Mouse (Mus musculus) liver, embryonic 16.5 days (tissue): ENCODE results near the gene Luzp2. TPM values are rescaled to one million over a fixed set of nuclear protein-coding genes. Genes with fewer than 3 reads are reported as not detected.

ENCODE experiments used
- ATAC-seq: fragments of 200-750 bp; cut with Nextera tagmentation; 2 replicates; pipeline ENCODE4 v1.8.0; 2017; ENCODE audit warnings: low read depth, mild to moderate bottlenecking, moderate number of reproducible peaks, moderate library complexity
- H3K27ac ChIP-seq: fragments of 300-500 bp; sonication (generic); 2 replicates; pipeline ENCODE4 v1.5.1; 2014; ENCODE audit warnings: mild to moderate bottlenecking, low read length
- H3K27me3 ChIP-seq: fragments of 300-500 bp; sonication (generic); 2 replicates; pipeline ENCODE4 v1.6.1; 2014; ENCODE audit warnings: low read depth, low read length, mixed read lengths; ENCODE audit not compliant: control insufficient read depth, insufficient read depth
- H3K36me3 ChIP-seq: fragments of 300-500 bp; sonication (generic); 2 replicates; pipeline ENCODE4 v1.6.1; 2014; ENCODE audit warnings: mild to moderate bottlenecking; ENCODE audit not compliant: control insufficient read depth, insufficient read depth
- H3K4me1 ChIP-seq: fragments of 300-500 bp; sonication (generic); 2 replicates; pipeline ENCODE4 v1.6.1; 2014; ENCODE audit warnings: low read depth, low read length, mixed read lengths; ENCODE audit not compliant: control insufficient read depth
- H3K4me2 ChIP-seq: fragments of 300-500 bp; sonication (generic); 2 replicates; pipeline ENCODE4 v1.6.1; 2014; ENCODE audit warnings: low read depth, low read length, mixed read lengths
- H3K4me3 ChIP-seq: fragments of 300-500 bp; sonication (generic); 2 replicates; pipeline ENCODE4 v1.5.1; 2014; ENCODE audit warnings: low read depth, mild to moderate bottlenecking, low read length
- H3K9ac ChIP-seq: fragments of 300-500 bp; sonication (generic); 2 replicates; pipeline ENCODE4 v1.6.1; 2014; ENCODE audit warnings: low read depth, low read length
- H3K9me3 ChIP-seq: fragments of 300-500 bp; sonication (generic); replicated peaks from 2 replicates; pipeline ENCODE4 v1.6.1; 2016; ENCODE audit warnings: low read length; ENCODE audit not compliant: control insufficient read depth
- whole genome bisulfite sequencing: fragments of 180-500 bp; shearing (Covaris S2); extraction: QIAGEN DNeasy Blood & Tissue Kit; methylation state at CpG from one replicate; pipeline ENCODE4 v1.1.7; 2014; ENCODE audit not compliant: insufficient replicate concordance; 5-methylcytosine and 5-hydroxymethylcytosine counted together
- polyA plus RNA-seq: library from polyadenylated mRNA; unstranded; fragments of >200 nt; fragmentation: Nextera tagmentation; extraction: Ambion mirVana; gene quantifications from 2 replicates; pipeline ENCODE4 v1.2.1, GENCODE M21; 2015

Gene Luzp2
- polyA plus RNA-seq, result 0.02 TPM in 1 of 2 replicates, not detected in the other

- H3K4me3 ChIP-seq, result no peak within 1 kb of the TSS
- ATAC-seq, result no peak
- WGBS, result 1% methylated on average over 22 of the region's 22 CpGs
- no peaks in the 10 kb centered on the region for H3K36me3 ChIP-seq
- no peaks in the 10 kb centered on the region for H3K4me1 ChIP-seq
- H3K27ac ChIP-seq, result no peak within 1 kb of the TSS
- peaks cover 8% of the 10 kb centered on the region; the same call in 1 of the 2 replicates for H3K27me3 ChIP-seq
- no peaks in the 10 kb centered on the region for H3K9me3 ChIP-seq
- no peak within 1 kb of the TSS for H3K4me2 ChIP-seq
- no peak within 1 kb of the TSS for H3K9ac ChIP-seq
Observed at GRCm38 (mm10) chr7:54835372-54835851, at the start of gene Luzp2. Luzp2 (plus strand) TSS chr7:54835498.

- H3K9ac ChIP-seq, result no peak overlapping the region
- no peaks in the 10 kb centered on the region for H3K27me3 ChIP-seq
- no peaks in the 10 kb centered on the region for H3K36me3 ChIP-seq
- ATAC-seq, result no peak
- H3K4me2 ChIP-seq, result no peak overlapping the region
- H3K9me3 ChIP-seq, result no peaks in the 10 kb centered on the region
- no peaks in the 10 kb centered on the region for H3K4me1 ChIP-seq
- H3K4me3 ChIP-seq, result no peak overlapping the region
- H3K27ac ChIP-seq, result no peak overlapping the region
Observed at GRCm38 (mm10) chr7:54787456-54787855, 47.8 kb upstream of the Luzp2 start.

- Histone ChIP-seq H3K9me3 (no peaks in the 10 kb centered on the region), H3K27me3 (no peaks in the 10 kb centered on the region), H3K36me3 (no peaks in the 10 kb centered on the region), H3K4me1 (no peaks in the 10 kb centered on the region), H3K4me3 (no peak overlapping the region), H3K4me2 (no peak overlapping the region), H3K9ac (no peak overlapping the region), H3K27ac (no peak overlapping the region)
- no peak for ATAC-seq
Observed at GRCm38 (mm10) chr7:54818606-54819005, 16.7 kb upstream of the Luzp2 start.

DNA sequence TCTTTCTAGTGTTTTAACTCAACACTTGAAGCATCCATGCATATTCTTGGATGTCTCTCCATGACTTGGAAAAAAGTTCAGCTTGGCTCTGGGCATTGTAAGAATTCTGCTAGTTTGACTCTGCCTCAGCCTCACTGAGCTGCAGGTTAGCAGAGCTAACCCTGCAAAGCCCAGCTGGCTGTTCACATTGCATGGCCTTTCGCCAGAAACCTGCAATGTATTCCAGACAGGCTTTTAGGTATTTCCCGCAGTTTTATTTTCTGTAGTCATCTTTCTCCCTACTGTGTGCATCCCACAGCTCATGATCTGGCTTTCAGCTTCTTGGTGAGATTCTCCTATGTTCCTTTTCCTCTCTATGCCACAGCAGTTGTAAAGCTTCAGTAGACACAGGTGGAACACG is 6.5 kb upstream of the Luzp2 start:
- no peaks in the 10 kb centered on the region for H3K27me3 ChIP-seq

GRCm38 (mm10) chr7:54835911-54836352 is 634 bp downstream of the Luzp2 start:
- H3K27ac ChIP-seq, result no peak overlapping the region
- no peak overlapping the region for H3K4me3 ChIP-seq
- no peaks in the 10 kb centered on the region for H3K36me3 ChIP-seq
- ATAC-seq, result no peak
- 5% methylated on average over 13 of the region's 13 CpGs for WGBS
- peaks cover 8% of the 10 kb centered on the region; the same call in 1 of the 2 replicates for H3K27me3 ChIP-seq
- H3K4me1 ChIP-seq, result no peaks in the 10 kb centered on the region
- no peak overlapping the region for H3K9ac ChIP-seq
- H3K9me3 ChIP-seq, result no peaks in the 10 kb centered on the region
- no peak overlapping the region for H3K4me2 ChIP-seq

More for the DNA sequence above, 6.5 kb upstream of the Luzp2 start:
- H3K27ac ChIP-seq, result no peak overlapping the region
- H3K9ac ChIP-seq, result no peak overlapping the region
- no peak overlapping the region for H3K4me3 ChIP-seq
- no peaks in the 10 kb centered on the region for H3K36me3 ChIP-seq
- ATAC-seq, result no peak
- no peaks in the 10 kb centered on the region for H3K9me3 ChIP-seq
- H3K4me2 ChIP-seq, result no peak overlapping the region
- no peaks in the 10 kb centered on the region for H3K4me1 ChIP-seq
- 60% methylated on average over 3 of the region's 3 CpGs for WGBS

GRCm38 (mm10) chr7:54836437-54836836 is 1.1 kb downstream of the Luzp2 start:
- H3K27ac ChIP-seq, result no peak overlapping the region
- no peaks in the 10 kb centered on the region for H3K36me3 ChIP-seq
- no peak overlapping the region for H3K4me3 ChIP-seq
- WGBS, result 57% methylated on average over 5 of the region's 5 CpGs
- H3K4me2 ChIP-seq, result no peak overlapping the region
- ATAC-seq, result no peak
- peaks cover 8% of the 10 kb centered on the region; the same call in 1 of the 2 replicates for H3K27me3 ChIP-seq
- no peaks in the 10 kb centered on the region for H3K9me3 ChIP-seq
- no peaks in the 10 kb centered on the region for H3K4me1 ChIP-seq
- no peak overlapping the region for H3K9ac ChIP-seq

GRCm38 (mm10) chr7:54842807-54843335 is 7.6 kb downstream of the Luzp2 start:
- Histone ChIP-seq H3K9ac (no peak overlapping the region), H3K9me3 (no peaks in the 10 kb centered on the region), H3K4me3 (no peak overlapping the region), H3K27ac (no peak overlapping the region), H3K4me1 (no peaks in the 10 kb centered on the region), H3K27me3 (no peaks in the 10 kb centered on the region), H3K36me3 (no peaks in the 10 kb centered on the region), H3K4me2 (no peak overlapping the region)
- ATAC-seq, result no peak
- WGBS, result 59% methylated on average over 4 of the region's 4 CpGs

DNA sequence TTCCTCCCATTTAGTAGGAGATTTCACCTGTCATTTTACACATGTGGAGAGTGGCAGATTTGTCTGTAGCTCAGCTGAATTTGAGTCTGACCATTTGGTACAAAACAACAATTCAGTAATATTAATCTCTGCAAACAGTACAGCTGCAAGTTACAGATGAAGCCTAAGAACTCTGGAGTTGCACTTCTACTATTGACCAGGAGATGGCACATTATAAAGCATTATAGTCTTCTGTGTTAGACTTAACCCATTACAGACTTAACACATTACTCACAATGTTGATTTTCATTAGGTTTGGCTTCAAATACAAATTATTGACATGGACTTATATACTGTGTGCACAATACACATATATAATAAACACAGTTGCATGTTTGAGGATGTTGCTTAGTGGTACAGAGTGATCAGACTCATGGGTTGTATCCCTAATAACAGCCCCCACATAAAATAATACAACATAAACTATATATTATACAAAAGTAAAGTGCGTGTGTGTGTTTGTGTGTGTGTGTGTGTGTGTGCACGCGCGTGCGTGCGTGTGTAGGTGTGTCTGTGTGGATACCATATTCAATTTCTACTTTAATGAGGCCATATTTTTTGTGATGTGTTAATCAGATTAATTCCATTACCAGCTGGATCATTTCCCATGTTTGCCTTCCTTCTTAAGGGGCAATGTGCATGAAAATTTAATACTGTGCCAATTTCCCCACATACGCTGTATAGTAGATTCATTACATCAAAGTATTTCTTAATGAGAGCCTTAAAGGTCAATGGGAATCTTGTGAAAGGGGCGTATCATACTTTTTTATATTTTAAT is 10.8 kb downstream of the Luzp2 start:
- H3K27me3 ChIP-seq, result no peaks in the 10 kb centered on the region
- H3K27ac ChIP-seq, result no peak overlapping the region
- WGBS, result 71% methylated on average over 8 of the region's 8 CpGs
- no peaks in the 10 kb centered on the region for H3K4me1 ChIP-seq
- no peak overlapping the region for H3K9ac ChIP-seq
- H3K36me3 ChIP-seq, result no peaks in the 10 kb centered on the region
- no peak overlapping the region for H3K4me3 ChIP-seq
- H3K9me3 ChIP-seq, result no peaks in the 10 kb centered on the region
- no peak for ATAC-seq
- no peak overlapping the region for H3K4me2 ChIP-seq

- no peaks in the 10 kb centered on the region for H3K36me3 ChIP-seq
- WGBS, result 60% methylated on average over 2 of the region's 2 CpGs
- no peaks in the 10 kb centered on the region for H3K9me3 ChIP-seq
- no peak overlapping the region for H3K27ac ChIP-seq
- H3K9ac ChIP-seq, result no peak overlapping the region
- H3K4me3 ChIP-seq, result no peak overlapping the region
- H3K4me2 ChIP-seq, result no peak overlapping the region
- H3K27me3 ChIP-seq, result no peaks in the 10 kb centered on the region
- no peak for ATAC-seq
- H3K4me1 ChIP-seq, result no peaks in the 10 kb centered on the region
Observed at GRCm38 (mm10) chr7:54846692-54847020, 11.4 kb downstream of the Luzp2 start.
